Mouse (Mus musculus) G1E (cell line): ENCODE results near the gene Olfr804. TPM values are rescaled to one million over a fixed set of nuclear protein-coding genes. Genes with fewer than 3 reads are reported as not detected.

Experiments
- ATAC-seq: 2 replicates; pipeline ENCODE4 v1.8.0; 2016; ENCODE audit warnings: mild to moderate bottlenecking; ENCODE audit not compliant: insufficient number of reproducible peaks, poor library complexity, low FRiP score, severe bottlenecking; ENCODE audit errors: extremely low read depth
- DNase-seq: peaks from one replicate; pipeline ENCODE4 v3.0.0; 2012; ENCODE audit warnings: low spot score
- H3K27me3 ChIP-seq: 2 replicates; pipeline ENCODE4 v1.6.1; 2012; ENCODE audit warnings: mild to moderate bottlenecking, low read length, inconsistent platforms; ENCODE audit not compliant: insufficient read depth
- H3K36me3 ChIP-seq: replicated peaks from 2 replicates; pipeline ENCODE3; 2012; ENCODE audit warnings: mild to moderate bottlenecking, inconsistent platforms
- H3K4me1 ChIP-seq: 2 replicates; pipeline ENCODE4 v1.6.1; 2012; ENCODE audit warnings: low read depth, low read length, inconsistent platforms, mixed read lengths; ENCODE audit not compliant: insufficient read depth
- H3K4me3 ChIP-seq: 2 replicates; pipeline ENCODE4 v1.5.1; 2012; ENCODE audit warnings: low read depth, mild to moderate bottlenecking, inconsistent platforms, low read length, moderate library complexity, mixed read lengths
- H3K9me3 ChIP-seq: replicated peaks from 2 replicates; pipeline ENCODE4 v1.6.1; 2012; ENCODE audit warnings: inconsistent platforms
- CTCF ChIP-seq: IDR thresholded peaks from 2 replicates; pipeline ENCODE4 v1.5.1; 2012; ENCODE audit warnings: low read depth, low read length, inconsistent platforms, mixed read lengths
- GATA1 ChIP-seq: IDR thresholded peaks from 2 replicates; pipeline ENCODE4 v1.6.1; 2012; ENCODE audit warnings: borderline replicate concordance, low read length, inconsistent platforms, mixed read lengths
- GATA2 ChIP-seq: IDR thresholded peaks from 2 replicates; pipeline ENCODE4 v1.6.1; 2012; ENCODE audit warnings: low read depth, low read length, inconsistent platforms, borderline replicate concordance
- POLR2AphosphoS5 ChIP-seq: IDR thresholded peaks from 2 replicates; pipeline ENCODE4 v1.6.1; 2012; ENCODE audit warnings: low read depth, low read length, inconsistent platforms; ENCODE audit not compliant: insufficient replicate concordance
- TAL1 ChIP-seq: conservative IDR thresholded peaks from 2 replicates; pipeline ENCODE4 v1.6.1; 2012; ENCODE audit warnings: low read depth, low read length, inconsistent platforms, mixed read lengths
- polyA plus RNA-seq: library from polyadenylated mRNA; stranded (reverse); fragments of >175 nt; gene quantifications from 2 replicates; pipeline ENCODE4 v1.2.3, GENCODE M21; 2012
- total RNA-seq, 2 experiments: library from RNA; stranded (forward) in 1 of 2; stranded (reverse) in 1 of 2; fragments of 200-1000 nt in 1 of 2; fragments of >200 nt in 1 of 2; fragmentation: Nextera tagmentation in 1 of 2; gene quantifications; 2 replicates each; pipeline ENCODE4 v1.2.3; 2014 to 2017

Olfr804 gene
- total and polyA plus RNA-seq, 3 experiments, result 0.22 TPM; not detected in 2

DNA sequence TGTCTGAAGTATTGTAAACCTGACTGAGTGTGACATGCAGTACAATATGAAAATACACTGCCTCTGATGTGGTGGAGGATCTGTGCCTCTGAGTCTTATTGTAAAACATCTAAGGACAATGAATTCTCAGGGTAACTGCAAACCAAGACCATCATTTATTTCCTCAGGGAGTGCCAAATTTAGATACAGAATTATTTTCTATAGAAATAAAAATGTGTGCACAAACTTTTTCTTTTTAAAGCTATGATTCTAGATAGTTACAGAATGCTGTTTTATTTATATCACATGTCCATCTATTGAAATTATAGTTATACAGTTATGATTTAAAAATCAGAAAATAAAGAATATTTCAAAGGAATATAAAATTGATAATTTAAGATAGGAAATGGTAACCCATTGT is 38.8 kb downstream of the Olfr804 start, which contains the start of gene Olfr806:
Gene Olfr806, minus strand, starts transcription at position 101 of the 400 bp plus-strand sequence.
- TF ChIP-seq TAL1 (no peak), POLR2AphosphoS5 (no peak), GATA1 (no peak), CTCF (no peak), GATA2 (no peak)
- H3K4me3 ChIP-seq, result no peak within 1 kb of the TSS
- ATAC-seq, result no peak

GRCm38 (mm10) chr10:129757693-129758092 is 54.7 kb downstream of the Olfr804 start, which contains the start of gene Olfr807:
Gene Olfr807 (minus strand): TSS chr10:129757793.
- ATAC-seq (no peak), DNase-seq (no peak)
- Histone ChIP-seq H3K4me3 (no peak within 1 kb of the TSS), H3K9me3 (no peaks in the 10 kb centered on the region), H3K36me3 (no peaks in the 10 kb centered on the region), H3K4me1 (no peaks in the 10 kb centered on the region), H3K27me3 (no peaks in the 10 kb centered on the region)
- TF ChIP-seq TAL1, result no peak
- TF ChIP-seq GATA1, result no peak
- no peak for TF ChIP-seq GATA2
- no peak for TF ChIP-seq POLR2AphosphoS5
- no peak for TF ChIP-seq CTCF

More for the DNA sequence above, 38.8 kb downstream of the Olfr804 start, which contains the start of gene Olfr806:
- no peaks in the 10 kb centered on the region for H3K27me3 ChIP-seq
- no peaks in the 10 kb centered on the region for H3K9me3 ChIP-seq
- DNase-seq, result no peak
- H3K36me3 ChIP-seq, result no peaks in the 10 kb centered on the region
- H3K4me1 ChIP-seq, result no peaks in the 10 kb centered on the region

Other genes starting within 250 kb of the Olfr804 start
Only the 20 nearest of the 27 such genes appear.
- not detected in 2 replicates for gene Olfr791, start 181.4 kb upstream of the Olfr804 start, total RNA-seq (2014; fragmentation: Nextera tagmentation)
- 0.05 and 0.29 TPM in 2 replicates for gene Olfr791, start 181.4 kb upstream of the Olfr804 start, total RNA-seq (2017)
- not detected in 2 replicates for gene Olfr791, start 181.4 kb upstream of the Olfr804 start, polyA plus RNA-seq
- not detected in 2 replicates for gene Olfr792, start 164.0 kb upstream of the Olfr804 start, total RNA-seq (2014; fragmentation: Nextera tagmentation)
- not detected in 2 replicates for gene Olfr792, start 164.0 kb upstream of the Olfr804 start, total RNA-seq (2017)
- gene Olfr792, start 164.0 kb upstream of the Olfr804 start, polyA plus RNA-seq, result not detected in 2 replicates
- gene Olfr794, start 135.6 kb upstream of the Olfr804 start, total RNA-seq (2014; fragmentation: Nextera tagmentation), result not detected in 2 replicates
- gene Olfr794, start 135.6 kb upstream of the Olfr804 start, total RNA-seq (2017), result 0.27 TPM in 1 of 2 replicates, not detected in the other
- gene Olfr794, start 135.6 kb upstream of the Olfr804 start, polyA plus RNA-seq, result not detected in 2 replicates
- not detected in 2 replicates for gene Olfr796, start 90.6 kb upstream of the Olfr804 start, total RNA-seq (2014; fragmentation: Nextera tagmentation)
- gene Olfr796, start 90.6 kb upstream of the Olfr804 start, total RNA-seq (2017), result 0.22 and 0.23 TPM in 2 replicates
- gene Olfr796, start 90.6 kb upstream of the Olfr804 start, polyA plus RNA-seq, result not detected in 2 replicates
- not detected in 2 replicates for gene Olfr798, start 75.3 kb upstream of the Olfr804 start, total RNA-seq (2014; fragmentation: Nextera tagmentation)
- 0.06 TPM in 1 of 2 replicates, not detected in the other for gene Olfr798, start 75.3 kb upstream of the Olfr804 start, total RNA-seq (2017)
- not detected in 2 replicates for gene Olfr798, start 75.3 kb upstream of the Olfr804 start, polyA plus RNA-seq
- gene Olfr799, start 65.7 kb upstream of the Olfr804 start, total RNA-seq (2014; fragmentation: Nextera tagmentation), result not detected in 2 replicates
- 0.05 TPM in 1 of 2 replicates, not detected in the other for gene Olfr799, start 65.7 kb upstream of the Olfr804 start, total RNA-seq (2017)
- gene Olfr799, start 65.7 kb upstream of the Olfr804 start, polyA plus RNA-seq, result not detected in 2 replicates
- not detected in 2 replicates for gene Olfr800, start 45.5 kb upstream of the Olfr804 start, total RNA-seq (2014; fragmentation: Nextera tagmentation)
- 0.12 and 0.27 TPM in 2 replicates for gene Olfr800, start 45.5 kb upstream of the Olfr804 start, total RNA-seq (2017)
- gene Olfr800, start 45.5 kb upstream of the Olfr804 start, polyA plus RNA-seq, result not detected in 2 replicates
- not detected in 2 replicates for gene Olfr801, start 29.3 kb upstream of the Olfr804 start, total RNA-seq (2014; fragmentation: Nextera tagmentation)
- 0.06 and 0.16 TPM in 2 replicates for gene Olfr801, start 29.3 kb upstream of the Olfr804 start, total RNA-seq (2017)
- not detected in 2 replicates for gene Olfr801, start 29.3 kb upstream of the Olfr804 start, polyA plus RNA-seq
- gene Olfr802, start 15.0 kb upstream of the Olfr804 start, total RNA-seq (2014; fragmentation: Nextera tagmentation), result not detected in 2 replicates
- 0.05 and 0.17 TPM in 2 replicates for gene Olfr802, start 15.0 kb upstream of the Olfr804 start, total RNA-seq (2017)
- not detected in 2 replicates for gene Olfr802, start 15.0 kb upstream of the Olfr804 start, polyA plus RNA-seq
- not detected in 2 replicates for gene Olfr803, start 8.9 kb upstream of the Olfr804 start, total RNA-seq (2014; fragmentation: Nextera tagmentation)
- 0.05 TPM in 1 of 2 replicates, not detected in the other for gene Olfr803, start 8.9 kb upstream of the Olfr804 start, total RNA-seq (2017)
- gene Olfr803, start 8.9 kb upstream of the Olfr804 start, polyA plus RNA-seq, result not detected in 2 replicates
- not detected in 2 replicates for gene Olfr805, start 26.2 kb downstream of the Olfr804 start, total RNA-seq (2014; fragmentation: Nextera tagmentation)
- gene Olfr805, start 26.2 kb downstream of the Olfr804 start, total RNA-seq (2017), result 0.06 and 0.16 TPM in 2 replicates
- gene Olfr805, start 26.2 kb downstream of the Olfr804 start, polyA plus RNA-seq, result not detected in 2 replicates
- not detected in 2 replicates for gene Olfr806, start 38.7 kb downstream of the Olfr804 start, total RNA-seq (2014; fragmentation: Nextera tagmentation)
- gene Olfr806, start 38.7 kb downstream of the Olfr804 start, total RNA-seq (2017), result 0.05 and 0.06 TPM in 2 replicates
- gene Olfr806, start 38.7 kb downstream of the Olfr804 start, polyA plus RNA-seq, result not detected in 2 replicates
- not detected in 2 replicates for gene Olfr807, start 54.6 kb downstream of the Olfr804 start, total RNA-seq (2014; fragmentation: Nextera tagmentation)
- gene Olfr807, start 54.6 kb downstream of the Olfr804 start, total RNA-seq (2017), result 0.23 TPM in 1 of 2 replicates, not detected in the other
- gene Olfr807, start 54.6 kb downstream of the Olfr804 start, polyA plus RNA-seq, result not detected in 2 replicates
- gene Olfr808, start 62.3 kb downstream of the Olfr804 start, total RNA-seq (2014; fragmentation: Nextera tagmentation), result not detected in 2 replicates
- 0.12 and 0.22 TPM in 2 replicates for gene Olfr808, start 62.3 kb downstream of the Olfr804 start, total RNA-seq (2017)
- gene Olfr808, start 62.3 kb downstream of the Olfr804 start, polyA plus RNA-seq, result not detected in 2 replicates
- gene Olfr809, start 71.4 kb downstream of the Olfr804 start, total RNA-seq (2014; fragmentation: Nextera tagmentation), result not detected in 2 replicates
- gene Olfr809, start 71.4 kb downstream of the Olfr804 start, total RNA-seq (2017), result 0.27 TPM in 1 of 2 replicates, not detected in the other
- not detected in 2 replicates for gene Olfr809, start 71.4 kb downstream of the Olfr804 start, polyA plus RNA-seq
- not detected in 2 replicates for gene Olfr810, start 91.7 kb downstream of the Olfr804 start, total RNA-seq (2014; fragmentation: Nextera tagmentation)
- gene Olfr810, start 91.7 kb downstream of the Olfr804 start, total RNA-seq (2017), result 0.05 and 0.06 TPM in 2 replicates
- not detected in 2 replicates for gene Olfr810, start 91.7 kb downstream of the Olfr804 start, polyA plus RNA-seq
- gene Olfr811, start 101.2 kb downstream of the Olfr804 start, total RNA-seq (2014; fragmentation: Nextera tagmentation), result not detected in 2 replicates
- 0.12 and 0.16 TPM in 2 replicates for gene Olfr811, start 101.2 kb downstream of the Olfr804 start, total RNA-seq (2017)
- gene Olfr811, start 101.2 kb downstream of the Olfr804 start, polyA plus RNA-seq, result not detected in 2 replicates
- gene Olfr812, start 142.9 kb downstream of the Olfr804 start, total RNA-seq (2014; fragmentation: Nextera tagmentation), result not detected in 2 replicates
- gene Olfr812, start 142.9 kb downstream of the Olfr804 start, total RNA-seq (2017), result not detected in 2 replicates
- gene Olfr812, start 142.9 kb downstream of the Olfr804 start, polyA plus RNA-seq, result not detected in 2 replicates
- gene Olfr813, start 152.2 kb downstream of the Olfr804 start, total RNA-seq (2014; fragmentation: Nextera tagmentation), result not detected in 2 replicates
- gene Olfr813, start 152.2 kb downstream of the Olfr804 start, total RNA-seq (2017), result 0.22 and 0.35 TPM in 2 replicates
- not detected in 2 replicates for gene Olfr813, start 152.2 kb downstream of the Olfr804 start, polyA plus RNA-seq
- gene Olfr814, start 176.6 kb downstream of the Olfr804 start, total RNA-seq (2014; fragmentation: Nextera tagmentation), result not detected in 2 replicates
- 0.05 and 0.06 TPM in 2 replicates for gene Olfr814, start 176.6 kb downstream of the Olfr804 start, total RNA-seq (2017)
- gene Olfr814, start 176.6 kb downstream of the Olfr804 start, polyA plus RNA-seq, result not detected in 2 replicates